Mouse (Mus musculus) MEL (cell line): Measurements from ENCODE around the gene Rcbtb2. TPM values are rescaled to one million over a fixed set of nuclear protein-coding genes. Genes with fewer than 3 reads are reported as not detected.

ENCODE experiments used
- DNase-seq: peaks from one replicate; pipeline ENCODE4 v3.0.0; 2011; ENCODE audit warnings: low read depth, low spot score
- H3K27ac ChIP-seq: 2 replicates; pipeline ENCODE4 v1.5.1; 2012; ENCODE audit warnings: low read depth, mild to moderate bottlenecking, control low read depth, low read length, moderate library complexity; ENCODE audit not compliant: control insufficient read depth
- H3K27me3 ChIP-seq, 2 experiments: fragments of 150-350 bp in 1 of 2; sonication (generic) in 1 of 2; 2 replicates each; pipeline ENCODE4 v1.6.1; 2012; ENCODE audit warnings: low read length in 2 of 2, mild to moderate bottlenecking in 2 of 2, improper control_type of control experiment in 1 of 2, moderate library complexity in 1 of 2; ENCODE audit not compliant: insufficient read depth in 2 of 2, control insufficient read depth in 1 of 2
- H3K36me3 ChIP-seq, 2 experiments: 2 replicates each; pipeline ENCODE4 v1.6.1; 2012 to 2014; ENCODE audit warnings: low read length in 2 of 2, improper control_type of control experiment in 1 of 2, inconsistent platforms in 1 of 2, mild to moderate bottlenecking in 1 of 2; ENCODE audit not compliant: insufficient read depth in 2 of 2, control insufficient read depth in 1 of 2
- H3K4me1 ChIP-seq, 2 experiments: fragments of 150-350 bp in 1 of 2; sonication (generic) in 1 of 2; 2 replicates each; pipeline ENCODE4 v1.6.1; 2012; ENCODE audit warnings: low read length in 2 of 2, improper control_type of control experiment in 1 of 2, mild to moderate bottlenecking in 1 of 2; ENCODE audit not compliant: insufficient read depth in 2 of 2, control insufficient read depth in 1 of 2
- H3K4me3 ChIP-seq, 2 experiments: fragments of 150-350 bp in 1 of 2; sonication (generic) in 1 of 2; 2 replicates each; pipeline ENCODE4 v1.5.1; 2012; ENCODE audit warnings: low read depth in 2 of 2, low read length in 2 of 2, mild to moderate bottlenecking in 2 of 2, moderate library complexity in 2 of 2, control low read depth in 1 of 2, improper control_type of control experiment in 1 of 2; ENCODE audit not compliant: control insufficient read depth in 1 of 2, insufficient read depth in 1 of 2
- H3K79me2 ChIP-seq: 2 replicates; pipeline ENCODE4 v1.6.1; 2012; ENCODE audit warnings: mild to moderate bottlenecking, low read length, moderate library complexity; ENCODE audit not compliant: control insufficient read depth, poor library complexity, insufficient read depth
- H3K9ac ChIP-seq: 2 replicates; pipeline ENCODE4 v1.6.1; 2012; ENCODE audit warnings: low read depth, mild to moderate bottlenecking, control low read depth, low read length, moderate library complexity; ENCODE audit not compliant: control insufficient read depth, poor library complexity, severe bottlenecking
- H3K9me3 ChIP-seq: fragments of 150-350 bp; sonication (generic); replicated peaks from 2 replicates; pipeline ENCODE4 v1.6.1; 2012; ENCODE audit warnings: mild to moderate bottlenecking, low read length, improper control_type of control experiment, moderate library complexity; ENCODE audit not compliant: insufficient read depth
- BHLHE40 ChIP-seq: IDR thresholded peaks from 2 replicates; pipeline ENCODE4 v1.6.1; 2012; ENCODE audit warnings: low read depth, mild to moderate bottlenecking, inconsistent platforms, low read length, improper control_type of control experiment, borderline replicate concordance
- GABPA ChIP-seq: IDR thresholded peaks from 2 replicates; pipeline ENCODE4 v1.6.1; 2012; ENCODE audit warnings: low read depth, mild to moderate bottlenecking, inconsistent platforms, low read length, improper control_type of control experiment, moderate library complexity
- HCFC1 ChIP-seq: IDR thresholded peaks from 2 replicates; pipeline ENCODE4 v1.6.1; 2012; ENCODE audit warnings: low read depth, mild to moderate bottlenecking, inconsistent platforms, low read length, improper control_type of control experiment, moderate library complexity
- KAT2A ChIP-seq: conservative IDR thresholded peaks from 2 replicates; pipeline ENCODE4 v1.6.1; 2012; ENCODE audit warnings: low read depth, low read length, improper control_type of control experiment, inconsistent platforms
- MAFK ChIP-seq: IDR thresholded peaks from 2 replicates; pipeline ENCODE4 v1.6.1; 2011; ENCODE audit warnings: low read depth, mild to moderate bottlenecking, low read length, improper control_type of control experiment, borderline replicate concordance
- MAX ChIP-seq: IDR thresholded peaks from 2 replicates; pipeline ENCODE4 v1.6.1; 2011; ENCODE audit warnings: low read length, improper control_type of control experiment
- MAZ ChIP-seq: IDR thresholded peaks from 2 replicates; pipeline ENCODE4 v1.6.1; 2012; ENCODE audit warnings: low read depth, mild to moderate bottlenecking, inconsistent platforms, low read length, improper control_type of control experiment
- MYC ChIP-seq: IDR thresholded peaks from 2 replicates; pipeline ENCODE4 v1.6.1; 2011; ENCODE audit warnings: low read depth, mild to moderate bottlenecking, low read length, improper control_type of control experiment, moderate library complexity
- NELFE ChIP-seq: IDR thresholded peaks from 2 replicates; pipeline ENCODE4 v1.6.1; 2011; ENCODE audit warnings: low read depth, low read length, improper control_type of control experiment
- NRF1 ChIP-seq: IDR thresholded peaks from 2 replicates; pipeline ENCODE4 v1.6.1; 2014; ENCODE audit warnings: low read depth, mild to moderate bottlenecking, inconsistent platforms, low read length, improper control_type of control experiment, moderate library complexity; ENCODE audit not compliant: poor library complexity, insufficient read depth, severe bottlenecking
- POLR2AphosphoS2 ChIP-seq: IDR thresholded peaks from 2 replicates; pipeline ENCODE4 v1.6.1; 2011; ENCODE audit warnings: low read length, improper control_type of control experiment
- RAD21 ChIP-seq: IDR thresholded peaks from 2 replicates; pipeline ENCODE4 v1.6.1; 2011; ENCODE audit warnings: mild to moderate bottlenecking, low read depth, low read length, improper control_type of control experiment
- SIN3A ChIP-seq: IDR thresholded peaks from 2 replicates; pipeline ENCODE4 v1.6.1; 2012; ENCODE audit warnings: low read length, improper control_type of control experiment, inconsistent platforms
- SMC3 ChIP-seq: IDR thresholded peaks from 2 replicates; pipeline ENCODE4 v1.6.1; 2011; ENCODE audit warnings: low read depth, low read length, improper control_type of control experiment
- USF2 ChIP-seq, 2 experiments: IDR thresholded peaks; 2 replicates each; pipeline ENCODE4 v1.6.1; 2011 to 2012; ENCODE audit warnings: improper control_type of control experiment in 2 of 2, low read length in 2 of 2, borderline replicate concordance in 1 of 2, inconsistent platforms in 1 of 2, low read depth in 1 of 2, mild to moderate bottlenecking in 1 of 2; ENCODE audit not compliant: insufficient read depth in 1 of 2
- ZC3H11A ChIP-seq: IDR thresholded peaks from 2 replicates; pipeline ENCODE4 v1.6.1; 2012; ENCODE audit warnings: low read depth, mild to moderate bottlenecking, inconsistent platforms, low read length, improper control_type of control experiment
- ZNF384 ChIP-seq: IDR thresholded peaks from 2 replicates; pipeline ENCODE4 v1.6.1; 2012; ENCODE audit warnings: low read depth, mild to moderate bottlenecking, inconsistent platforms, low read length, improper control_type of control experiment
- polyA plus RNA-seq, 2 experiments: library from polyadenylated mRNA; stranded (reverse) in 1 of 2; unstranded in 1 of 2; fragments of >175 nt in 1 of 2; fragments of >200 nt in 1 of 2; gene quantifications; 2 replicates each; pipeline versions ENCODE4 v1.2.1 to v1.2.4; 2012; ENCODE audit warnings: low replicate concordance in 2 of 2, low read depth in 1 of 2; ENCODE audit not compliant: insufficient read length in 2 of 2, insufficient read depth in 1 of 2, missing spikeins in 1 of 2
- total RNA-seq: library from RNA; depleted of rRNA; stranded (reverse); fragments of 300-350 nt; gene quantifications from 2 replicates; pipeline ENCODE4 v1.2.3, GENCODE M21; 2012

Gene Rcbtb2
- total and polyA plus RNA-seq, 3 experiments = 8.6 to 13.8 TPM; not detected in 1

DNA sequence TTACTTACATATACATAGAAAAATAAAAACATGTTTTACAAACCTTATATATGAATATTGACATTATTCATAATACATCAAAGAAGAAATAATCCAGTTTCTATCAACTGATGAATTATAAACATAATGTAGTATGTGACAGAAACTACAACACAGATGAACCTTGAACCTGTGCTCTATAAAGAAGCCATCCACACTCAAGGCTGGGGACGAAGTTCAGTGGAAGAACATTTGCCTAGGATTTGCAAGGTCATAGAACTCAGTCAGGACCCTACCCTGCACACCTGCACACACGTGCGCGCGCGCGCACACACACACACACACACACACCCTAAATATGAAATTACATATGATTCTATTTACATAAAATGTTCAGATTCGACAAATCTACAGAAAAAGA is 87.4 kb downstream of the Rcbtb2 start:
- no peak overlapping the region for H3K9ac ChIP-seq
- no peak overlapping the region for H3K27ac ChIP-seq
- no peaks in the 10 kb centered on the region for H3K27me3 ChIP-seq
- no peak for DNase-seq
- TF ChIP-seq SMC3 (no peak), GABPA (no peak), MAFK (no peak), HCFC1 (no peak), MYC (no peak)
- no peaks in the 10 kb centered on the region for H3K9me3 ChIP-seq
- no peak overlapping the region for H3K4me3 ChIP-seq
- H3K36me3 ChIP-seq = no peaks in the 10 kb centered on the region; a peak in 1 of 4 replicates
- no peaks in the 10 kb centered on the region for H3K79me2 ChIP-seq
- H3K4me1 ChIP-seq = no peaks in the 10 kb centered on the region

DNA sequence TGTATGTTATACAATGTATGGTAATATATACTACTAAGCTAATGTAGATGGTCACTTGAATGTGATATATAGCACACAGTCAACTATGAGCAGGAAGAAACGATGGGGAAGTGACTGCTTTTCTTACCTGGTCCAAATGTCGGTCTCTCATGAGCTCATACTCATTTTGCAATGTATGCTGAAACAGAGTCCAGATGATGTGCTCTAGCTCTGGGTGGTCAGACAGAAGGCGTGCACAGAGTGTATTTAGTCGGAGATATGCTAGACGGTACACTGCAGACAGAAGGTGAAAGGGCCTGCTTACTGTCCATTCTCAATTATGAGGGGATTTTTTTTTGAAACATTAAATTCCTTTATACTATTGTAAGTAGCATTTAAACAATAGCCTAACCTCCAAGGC is 88.6 kb downstream of the Rcbtb2 start:
- Histone ChIP-seq H3K36me3 (no peaks in the 10 kb centered on the region; a peak in 1 of 4 replicates), H3K9me3 (no peaks in the 10 kb centered on the region), H3K4me3 (no peak overlapping the region), H3K27me3 (no peaks in the 10 kb centered on the region), H3K4me1 (no peaks in the 10 kb centered on the region), H3K9ac (no peak overlapping the region), H3K79me2 (no peaks in the 10 kb centered on the region), H3K27ac (no peak overlapping the region)
- TF ChIP-seq ZNF384 = no peak
- TF ChIP-seq KAT2A = no peak
- TF ChIP-seq NRF1 = no peak
- no peak for TF ChIP-seq POLR2AphosphoS2
- no peak for TF ChIP-seq BHLHE40
- TF ChIP-seq MAX = no peak
- TF ChIP-seq MAZ = no peak
- no peak for TF ChIP-seq NELFE
- no peak for TF ChIP-seq SIN3A
- no peak for TF ChIP-seq RAD21
- TF ChIP-seq MAFK = no peak
- TF ChIP-seq ZC3H11A = no peak
- TF ChIP-seq USF2 (IDR thresholded peaks at IDR 0.05; ENCODE audit: borderline replicate concordance in 1 of 2, insufficient read depth in 1 of 2, low read depth in 1 of 2, low read length in 2 of 2) = no peak
- DNase-seq = no peak
